Mouse (Mus musculus) embryonic facial prominence, embryonic 11.5 days (tissue): ENCODE data around the gene Adora3. TPM values are rescaled to one million over a fixed set of nuclear protein-coding genes. Genes with fewer than 3 reads are reported as not detected.
A peak's percentile ranks its signal among the peaks of the same experiment; 100 is the strongest.

Source experiments
- ATAC-seq: fragments of 200-750 bp; cut with Nextera tagmentation; replicated peaks from 2 replicates; pipeline ENCODE4 v1.8.0; 2017; ENCODE audit warnings: low read depth; ENCODE audit not compliant: insufficient number of reproducible peaks, low FRiP score, low TSS enrichment
- DNase-seq: peaks from one replicate; pipeline ENCODE4 v3.0.0-alpha.2; 2015; ENCODE audit warnings: low spot score
- H3K27ac ChIP-seq: fragments of 300-500 bp; sonication (generic); replicated peaks from 2 replicates; pipeline ENCODE4 v1.5.1; 2014; ENCODE audit warnings: mild to moderate bottlenecking, low read depth, low read length, control low read depth
- H3K27me3 ChIP-seq: fragments of 300-500 bp; sonication (generic); 2 replicates; pipeline ENCODE4 v1.6.1; 2014; ENCODE audit warnings: mild to moderate bottlenecking, low read length, moderate library complexity, mixed read lengths; ENCODE audit not compliant: control insufficient read depth, insufficient read depth
- H3K36me3 ChIP-seq: fragments of 300-500 bp; sonication (generic); replicated peaks from 2 replicates; pipeline ENCODE4 v1.6.1; 2014; ENCODE audit warnings: low read depth, mild to moderate bottlenecking, low read length, moderate library complexity, mixed read lengths; ENCODE audit not compliant: control insufficient read depth, insufficient read depth
- H3K4me1 ChIP-seq: fragments of 300-500 bp; sonication (generic); 2 replicates; pipeline ENCODE4 v1.6.1; 2014; ENCODE audit warnings: low read length, mixed read lengths; ENCODE audit not compliant: control insufficient read depth, insufficient read depth
- H3K4me2 ChIP-seq: fragments of 300-500 bp; sonication (generic); 2 replicates; pipeline ENCODE4 v1.6.1; 2014; ENCODE audit warnings: low read depth, mild to moderate bottlenecking, control low read depth, low read length, moderate library complexity
- H3K4me3 ChIP-seq: fragments of 300-500 bp; sonication (generic); 2 replicates; pipeline ENCODE4 v1.5.1; 2014; ENCODE audit warnings: low read depth, low read length, control low read depth
- H3K9ac ChIP-seq: fragments of 300-500 bp; sonication (generic); replicated peaks from 2 replicates; pipeline ENCODE4 v1.6.1; 2014; ENCODE audit warnings: mild to moderate bottlenecking, control low read depth, low read length
- H3K9me3 ChIP-seq: fragments of 300-500 bp; sonication (generic); replicated peaks from 2 replicates; pipeline ENCODE4 v1.6.1; 2016; ENCODE audit warnings: mild to moderate bottlenecking, low read length, inconsistent platforms, mixed read lengths; ENCODE audit not compliant: control insufficient read depth
- WGBS: fragments of 180-500 bp; shearing (Covaris S2); extraction: QIAGEN DNeasy Blood & Tissue Kit; methylation state at CpG from one replicate; pipeline ENCODE4 v1.1.7; 2014; 5-methylcytosine and 5-hydroxymethylcytosine counted together
- polyA plus RNA-seq: library from polyadenylated mRNA; unstranded; fragments of >200 nt; fragmentation: Nextera tagmentation; extraction: Ambion mirVana; gene quantifications from 2 replicates; pipeline ENCODE4 v1.2.1, GENCODE M21; 2014

Gene Adora3
- polyA plus RNA-seq: not detected in 2 replicates

DNA sequence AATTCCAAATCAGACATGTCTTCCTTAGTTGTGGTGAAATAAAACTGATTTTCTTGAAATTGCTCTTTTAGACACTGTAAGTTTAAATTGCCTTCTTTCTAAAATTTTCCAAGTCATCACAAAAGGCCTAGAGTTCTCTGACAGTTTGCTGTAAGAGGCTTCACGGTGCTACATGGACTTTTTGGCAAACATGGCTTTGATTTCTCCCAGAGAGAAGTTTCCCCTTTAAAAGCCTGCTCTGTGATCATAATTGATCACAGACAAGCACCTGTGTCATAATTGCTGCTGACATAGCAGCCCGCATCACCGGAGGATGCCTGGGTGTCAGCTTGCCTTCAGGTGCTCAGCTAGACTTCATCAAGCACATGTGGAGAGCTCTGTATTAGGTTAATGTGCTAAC is at the start of gene Adora3, which contains the start of gene Tmigd3:
Gene Adora3 (plus strand): TSS at position 301 of the 400 bp plus-strand sequence.
Gene Tmigd3 (plus strand): TSS at position 346 of the 400 bp plus-strand sequence.
- H3K4me3 ChIP-seq: no peak within 1 kb of the TSS
- H3K4me1 ChIP-seq: no peaks in the 10 kb centered on the region
- no peak for ATAC-seq
- H3K27me3 ChIP-seq: no peaks in the 10 kb centered on the region
- no peak for DNase-seq
- WGBS: 62% methylated on average over 3 of the region's 3 CpGs
- no peak within 1 kb of the TSS for H3K9ac ChIP-seq
- no peaks in the 10 kb centered on the region for H3K9me3 ChIP-seq
- no peak within 1 kb of the TSS for H3K27ac ChIP-seq
- H3K36me3 ChIP-seq: no peaks in the 10 kb centered on the region
- no peak within 1 kb of the TSS for H3K4me2 ChIP-seq

GRCm38 (mm10) chr3:105821504-105821903 is 49.2 kb upstream of the Adora3 start:
- WGBS: 82% methylated on average over 3 of the region's 3 CpGs
- no peak overlapping the region for H3K27ac ChIP-seq
- H3K9me3 ChIP-seq: no peaks in the 10 kb centered on the region
- H3K4me1 ChIP-seq: no peaks in the 10 kb centered on the region
- no peak overlapping the region for H3K4me2 ChIP-seq
- H3K27me3 ChIP-seq: no peaks in the 10 kb centered on the region
- no peak overlapping the region for H3K4me3 ChIP-seq
- no peak overlapping the region for H3K9ac ChIP-seq
- DNase-seq (no peak), ATAC-seq (no peak)
- H3K36me3 ChIP-seq: no peaks in the 10 kb centered on the region

- Histone ChIP-seq H3K4me2 (no peak overlapping the region), H3K9ac (no peak overlapping the region), H3K27ac (no peak overlapping the region), H3K4me3 (no peak overlapping the region), H3K4me1 (no peaks in the 10 kb centered on the region), H3K9me3 (no peaks in the 10 kb centered on the region), H3K36me3 (no peaks in the 10 kb centered on the region), H3K27me3 (no peaks in the 10 kb centered on the region)
- ATAC-seq (no peak), DNase-seq (no peak)
These were observed 47.0 kb upstream of the Adora3 start for GRCm38 (mm10) chr3:105823609-105824008.

GRCm38 (mm10) chr3:105824103-105824502 is 46.6 kb upstream of the Adora3 start:
- H3K27ac ChIP-seq: no peak overlapping the region
- no peak overlapping the region for H3K4me3 ChIP-seq
- 47% methylated on average over 5 of the region's 5 CpGs for WGBS
- ATAC-seq: no peak
- H3K9ac ChIP-seq: no peak overlapping the region
- H3K27me3 ChIP-seq: no peaks in the 10 kb centered on the region
- H3K36me3 ChIP-seq: no peaks in the 10 kb centered on the region
- no peaks in the 10 kb centered on the region for H3K4me1 ChIP-seq
- no peaks in the 10 kb centered on the region for H3K9me3 ChIP-seq
- H3K4me2 ChIP-seq: no peak overlapping the region
- peak; percentile 9 for DNase-seq

- Histone ChIP-seq H3K27me3 (no peaks in the 10 kb centered on the region), H3K4me1 (no peaks in the 10 kb centered on the region), H3K4me2 (no peak overlapping the region), H3K36me3 (no peaks in the 10 kb centered on the region), H3K4me3 (no peak overlapping the region), H3K9me3 (no peaks in the 10 kb centered on the region), H3K27ac (no peak overlapping the region), H3K9ac (no peak overlapping the region)
- no peak for DNase-seq
- WGBS: 50% methylated on average over 2 of the region's 2 CpGs
- no peak for ATAC-seq
These were observed 46.0 kb upstream of the Adora3 start for GRCm38 (mm10) chr3:105824704-105825103.

DNA sequence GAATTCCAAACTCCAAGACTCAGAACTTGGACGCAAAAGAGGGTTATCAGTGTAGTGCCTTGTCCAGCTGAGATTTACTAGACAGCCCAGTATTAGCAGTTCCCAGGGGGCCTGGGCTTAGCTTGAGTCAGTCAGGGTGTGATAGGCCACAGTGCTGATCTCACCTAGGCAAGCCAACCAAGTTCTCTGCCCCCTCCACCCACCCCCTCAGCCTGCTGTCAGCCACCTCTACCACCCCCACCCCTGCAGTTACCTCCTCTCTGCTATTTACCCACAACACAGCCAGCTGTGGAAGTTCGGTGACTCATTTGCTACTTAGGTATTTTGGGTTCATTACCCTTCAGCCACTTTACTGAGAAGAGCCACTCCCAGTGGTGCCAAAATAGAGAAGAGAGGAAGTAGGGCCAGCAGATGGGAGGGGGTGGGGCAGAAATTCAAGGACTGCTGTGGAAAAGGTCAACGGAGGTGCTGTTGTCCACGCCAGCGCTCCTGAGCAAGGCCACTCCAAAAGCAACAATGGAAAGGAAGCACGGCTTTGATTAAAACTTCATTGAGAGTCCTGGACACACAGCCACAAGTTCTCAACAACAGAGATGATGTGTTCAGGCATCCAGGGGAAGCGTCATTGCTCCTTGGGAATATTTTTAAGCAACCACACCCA is 45.0 kb upstream of the Adora3 start:
- no peak for ATAC-seq
- Histone ChIP-seq H3K36me3 (no peaks in the 10 kb centered on the region), H3K9ac (no peak overlapping the region), H3K9me3 (no peaks in the 10 kb centered on the region), H3K27me3 (no peaks in the 10 kb centered on the region), H3K4me1 (no peaks in the 10 kb centered on the region), H3K4me3 (no peak overlapping the region), H3K27ac (no peak overlapping the region), H3K4me2 (no peak overlapping the region)
- DNase-seq: no peak
- 59% methylated on average over 7 of the region's 7 CpGs for WGBS

- no peaks in the 10 kb centered on the region for H3K9me3 ChIP-seq
- no peak overlapping the region for H3K4me3 ChIP-seq
- no peaks in the 10 kb centered on the region for H3K27me3 ChIP-seq
- no peaks in the 10 kb centered on the region for H3K4me1 ChIP-seq
- no peak overlapping the region for H3K4me2 ChIP-seq
- H3K36me3 ChIP-seq: no peaks in the 10 kb centered on the region
- H3K27ac ChIP-seq: no peak overlapping the region
- 95% methylated on average over 3 of the region's 3 CpGs for WGBS
- no peak for ATAC-seq
- DNase-seq: no peak
- H3K9ac ChIP-seq: no peak overlapping the region
These were observed 39.1 kb upstream of the Adora3 start for GRCm38 (mm10) chr3:105831584-105831983.

DNA sequence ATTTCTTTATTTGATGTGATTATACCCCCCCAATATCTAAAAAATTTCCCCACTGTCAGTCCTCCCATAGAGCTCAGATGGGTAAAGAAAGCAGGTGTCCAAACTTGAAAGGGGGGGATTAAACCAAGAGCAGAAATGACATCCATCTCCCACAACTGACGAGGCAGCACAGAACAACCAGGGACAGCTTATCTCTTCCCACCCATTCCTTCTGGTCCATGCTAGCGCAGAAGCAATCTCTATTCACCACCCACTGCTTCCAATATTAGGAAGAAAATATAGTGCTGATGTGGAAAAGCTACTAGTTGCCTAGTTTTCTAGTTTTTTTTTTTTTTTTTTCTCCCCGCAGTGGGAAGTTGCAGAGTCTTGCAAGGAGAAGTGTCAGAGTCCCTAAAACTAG is 34.8 kb upstream of the Adora3 start:
- ATAC-seq: no peak
- no peak overlapping the region for H3K27ac ChIP-seq

More for the DNA sequence above, 34.8 kb upstream of the Adora3 start:
- no peaks in the 10 kb centered on the region for H3K9me3 ChIP-seq
- DNase-seq: no peak
- H3K4me3 ChIP-seq: no peak overlapping the region
- no peak overlapping the region for H3K9ac ChIP-seq
- no peaks in the 10 kb centered on the region for H3K36me3 ChIP-seq
- H3K27me3 ChIP-seq: no peaks in the 10 kb centered on the region
- H3K4me1 ChIP-seq: no peaks in the 10 kb centered on the region
- 75% methylated on average over 3 of the region's 3 CpGs for WGBS
- H3K4me2 ChIP-seq: no peak overlapping the region
